Mouse (Mus musculus) heart, postnatal 36 days (tissue): ENCODE results near the gene Wipf2. TPM values are rescaled to one million over a fixed set of nuclear protein-coding genes. Genes with fewer than 3 reads are reported as not detected.

Experiments used
- DNase-seq, 2 experiments: peaks; one replicate each; pipeline ENCODE4 v3.0.0; 2021 to 2022
- intact Hi-C: fragments of 180-260 bp; cut with DNase I; formaldehyde crosslinking; loops from one replicate; pipeline ENCODE4 v1.15.1; 2025
- total RNA-seq, 2 experiments: library from RNA; stranded (reverse); gene quantifications; 2 replicates each; pipeline ENCODE4 v1.2.3; 2021

The Wipf2 gene
- total RNA-seq, 2 experiments from 2014 or later, result 8.1 to 10.2 TPM

DNA sequence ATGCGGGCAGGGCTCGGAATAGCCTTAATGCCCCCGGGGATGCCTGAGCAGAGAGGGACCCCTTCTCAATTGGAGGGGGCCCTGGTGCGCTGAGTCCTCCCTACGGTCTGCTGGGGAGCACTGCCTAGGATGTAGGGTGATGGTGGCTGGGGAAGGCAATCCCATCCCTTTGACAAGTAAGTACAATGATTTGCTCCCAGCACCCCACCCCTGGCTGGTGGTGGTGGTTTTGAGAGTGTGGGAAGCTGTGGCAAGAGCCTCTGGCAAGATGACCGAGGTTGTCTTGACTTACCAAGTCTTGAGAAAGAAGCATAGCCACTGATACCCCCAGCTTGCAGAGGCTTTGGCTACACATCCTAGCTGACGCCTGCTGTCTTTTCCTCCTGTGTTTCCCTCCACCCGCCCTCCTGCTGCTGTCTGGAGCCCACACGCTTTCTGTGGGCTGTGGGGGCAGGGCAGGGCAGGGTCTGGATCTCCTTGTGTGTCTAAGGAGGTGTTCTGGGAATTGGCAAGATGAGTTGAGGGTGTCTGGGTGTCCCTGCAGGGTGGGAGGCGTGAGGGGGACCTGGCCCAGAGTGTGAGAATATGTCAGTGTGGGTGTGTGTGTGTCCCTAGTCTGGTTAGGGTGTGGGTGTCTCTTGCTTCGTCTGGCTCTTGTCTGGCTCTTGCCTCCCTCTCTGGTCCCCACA lies 76.7 kb downstream of the Wipf2 start:
- intact Hi-C loops, result no loop called here
- peak in 1 of 2 experiments; percentile 19 for DNase-seq

DNA sequence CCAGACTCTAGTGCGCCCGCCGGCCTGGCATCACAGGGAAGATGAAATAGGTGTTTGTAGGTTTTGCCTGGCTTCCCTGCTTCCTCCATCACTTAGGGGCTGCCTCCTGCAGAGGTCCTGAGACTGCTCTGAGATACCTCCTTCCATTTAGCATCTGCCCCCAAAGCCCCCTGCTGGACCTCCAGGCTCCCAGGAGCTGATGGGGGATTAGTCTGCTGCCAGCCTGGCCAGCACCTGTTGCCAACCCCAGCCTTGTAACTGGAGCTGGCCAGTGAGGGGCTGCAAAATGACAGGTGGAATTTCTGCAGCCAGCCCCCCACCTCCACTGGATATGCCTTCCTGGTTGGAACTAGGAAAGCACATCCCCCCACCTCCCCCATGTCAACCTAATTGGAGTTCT lies 77.3 kb downstream of the Wipf2 start:
- intact Hi-C loops, result no loop called here
- peak; percentile 17 to 29 for DNase-seq

DNA sequence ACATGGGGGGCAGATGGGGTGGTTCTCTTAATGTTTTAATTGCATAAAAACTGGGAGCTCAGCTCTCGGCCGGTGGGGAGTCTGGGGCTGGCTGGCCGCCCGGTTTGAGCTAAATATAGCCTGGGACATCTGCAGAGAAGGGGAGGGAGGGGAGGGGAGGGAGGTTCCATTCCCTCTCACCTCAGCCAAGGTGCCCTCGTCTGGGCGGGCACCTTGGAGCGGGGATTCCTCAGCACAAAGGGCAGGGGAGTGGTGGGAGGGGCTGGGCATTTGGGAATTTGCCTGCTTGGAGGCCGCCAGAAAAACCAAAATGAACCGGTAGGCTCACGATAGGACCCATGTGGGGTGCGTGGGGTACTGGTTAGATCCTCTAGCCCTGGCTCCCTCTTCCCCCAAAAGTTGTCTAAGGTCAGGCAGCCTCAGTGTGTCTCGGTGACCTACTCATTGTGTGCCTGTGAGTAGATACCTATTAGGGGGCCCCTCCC lies 77.9 kb downstream of the Wipf2 start:
- intact Hi-C loops, result no loop called here
- peak in 1 of 2 experiments; percentile 74 for DNase-seq

DNA sequence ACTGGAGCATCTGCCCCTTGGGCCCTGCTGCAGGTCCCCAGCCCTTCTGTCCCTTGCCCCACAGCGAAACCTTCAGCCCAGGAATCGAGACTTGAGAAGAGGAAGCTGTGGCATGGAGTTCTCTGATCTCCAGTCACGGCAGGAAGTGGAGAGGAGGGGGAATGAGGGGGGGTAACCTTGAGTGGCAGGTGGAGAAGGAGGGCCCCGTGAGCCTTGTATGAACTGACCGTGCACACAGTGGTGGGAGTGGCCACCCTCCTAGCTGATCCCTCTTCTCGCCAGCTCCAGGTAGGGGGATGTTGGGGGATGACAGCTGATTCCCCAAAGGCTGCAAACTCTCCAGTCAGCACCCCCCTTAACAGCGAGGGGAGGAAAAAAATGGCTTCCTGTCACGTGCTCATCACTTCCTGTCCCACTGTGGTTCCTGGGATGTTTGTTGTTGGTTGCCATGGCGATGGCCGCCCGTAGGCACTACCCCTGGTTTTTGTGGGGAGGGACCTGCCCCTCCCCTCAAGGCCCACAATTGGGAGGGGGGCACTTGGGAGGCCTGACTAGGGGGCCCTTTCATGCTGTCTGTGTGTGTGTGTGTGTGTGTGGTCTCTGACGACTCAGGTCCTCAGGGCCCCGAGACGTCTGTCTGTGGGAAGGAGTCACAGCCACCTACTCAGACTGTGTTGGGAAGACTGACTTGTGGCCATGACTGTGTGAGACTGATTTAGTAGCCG lies 78.5 kb downstream of the Wipf2 start:
- intact Hi-C loops, result loop anchor here (1.0 kb wide), 1 partner anchor 21 kb away; no protein-coding TSS in a partner anchor
- DNase-seq, result peak in 1 of 2 experiments; percentile 84

DNA sequence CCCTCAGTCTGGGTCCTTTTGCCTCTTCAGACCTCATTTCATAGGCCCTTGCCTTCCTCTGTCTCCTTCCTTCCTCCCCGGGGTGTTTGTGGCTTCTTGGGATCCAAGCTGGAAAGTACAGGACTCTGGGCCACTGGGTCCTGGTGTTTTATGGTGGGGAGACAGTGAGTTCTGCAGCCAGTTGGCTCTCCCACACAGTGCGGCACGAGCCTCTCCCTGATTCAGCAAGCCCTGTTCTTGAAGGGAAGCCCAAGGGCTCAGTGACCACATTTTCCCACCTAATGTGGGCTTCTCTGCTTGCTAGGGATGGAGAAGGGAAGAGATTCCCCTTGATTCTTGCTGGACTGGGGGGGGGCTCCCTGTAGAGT lies 79.1 kb downstream of the Wipf2 start:
- peak; percentile 60 to 78 for DNase-seq
- intact Hi-C loops, result loop anchor here (1.0 kb wide), 1 partner anchor 21 kb away; no protein-coding TSS in a partner anchor

DNA sequence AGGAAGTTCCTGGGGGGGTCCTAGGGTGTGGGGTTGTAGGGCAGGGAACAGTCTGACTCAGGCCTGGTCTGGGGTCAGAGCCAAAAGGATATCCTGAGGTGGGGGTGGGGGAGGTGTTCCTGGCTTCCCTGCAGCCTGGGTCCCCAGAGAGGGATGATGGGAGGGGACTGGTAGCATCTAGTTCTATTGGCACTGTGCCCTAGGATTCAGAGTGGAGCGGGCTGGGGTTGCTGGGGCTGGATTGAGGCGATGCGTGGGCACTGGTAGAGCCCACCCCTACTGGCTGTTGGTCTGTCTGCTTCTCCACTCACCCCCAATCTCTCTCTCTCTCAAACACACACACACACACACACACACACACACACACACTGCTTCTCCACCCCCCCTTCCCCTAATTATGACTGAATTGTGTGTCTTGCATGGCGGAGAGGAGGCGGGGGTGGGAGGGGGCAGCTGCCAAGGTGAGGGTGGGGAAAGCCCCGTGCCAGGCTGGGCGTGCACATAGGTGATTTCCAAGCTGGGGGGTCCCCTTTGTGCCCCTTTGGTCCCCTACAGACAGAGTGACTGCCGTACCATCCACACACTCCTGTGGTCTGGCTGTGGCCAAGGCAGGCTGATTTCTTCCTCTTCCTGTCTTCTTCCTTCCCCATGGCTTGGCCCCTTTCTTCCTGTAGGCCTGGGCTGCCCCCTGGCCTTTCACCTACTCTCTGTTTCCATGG lies 79.6 kb downstream of the Wipf2 start:
- DNase-seq, result peak; percentile 68 to 76
- intact Hi-C loops, result loop anchor here (1.0 kb wide), 1 partner anchor 20 kb away; no protein-coding TSS in a partner anchor

DNA sequence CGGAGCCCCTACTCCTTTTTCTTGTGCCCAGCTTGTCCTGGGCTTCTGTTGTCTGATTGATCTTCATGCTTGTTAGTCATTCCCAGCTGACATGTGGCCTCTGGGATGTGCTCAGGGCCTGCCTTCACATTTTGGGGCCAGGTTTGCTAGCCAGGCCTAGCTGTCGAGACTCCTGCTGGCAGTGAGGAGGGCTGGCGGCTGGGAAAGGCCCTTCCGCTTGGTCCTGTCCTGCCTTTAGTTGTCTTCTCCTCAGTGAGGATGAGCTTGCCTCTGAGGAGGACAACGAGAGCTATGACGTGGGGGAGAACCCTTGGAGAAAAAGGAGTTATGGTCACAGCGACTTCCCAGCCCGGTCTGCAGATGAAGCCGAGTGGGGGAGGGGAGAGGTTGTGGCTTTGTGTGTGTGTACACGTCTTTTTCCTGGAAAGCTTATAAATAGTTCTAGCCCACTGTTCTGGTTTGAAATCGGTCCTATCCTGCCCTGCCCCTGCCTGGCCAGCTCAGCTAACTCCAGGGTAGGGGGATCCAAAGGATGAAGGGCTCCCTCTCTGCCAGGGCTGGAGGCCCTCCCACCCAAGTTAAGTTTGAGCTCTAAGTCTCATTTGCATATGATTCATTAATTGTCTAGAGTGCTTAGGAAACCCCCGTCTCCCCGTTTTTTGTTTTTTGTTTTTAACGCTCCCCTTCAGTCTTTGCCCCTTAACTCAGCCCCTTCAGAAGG lies 80.5 kb downstream of the Wipf2 start:
- intact Hi-C loops, result no loop called here

DNA sequence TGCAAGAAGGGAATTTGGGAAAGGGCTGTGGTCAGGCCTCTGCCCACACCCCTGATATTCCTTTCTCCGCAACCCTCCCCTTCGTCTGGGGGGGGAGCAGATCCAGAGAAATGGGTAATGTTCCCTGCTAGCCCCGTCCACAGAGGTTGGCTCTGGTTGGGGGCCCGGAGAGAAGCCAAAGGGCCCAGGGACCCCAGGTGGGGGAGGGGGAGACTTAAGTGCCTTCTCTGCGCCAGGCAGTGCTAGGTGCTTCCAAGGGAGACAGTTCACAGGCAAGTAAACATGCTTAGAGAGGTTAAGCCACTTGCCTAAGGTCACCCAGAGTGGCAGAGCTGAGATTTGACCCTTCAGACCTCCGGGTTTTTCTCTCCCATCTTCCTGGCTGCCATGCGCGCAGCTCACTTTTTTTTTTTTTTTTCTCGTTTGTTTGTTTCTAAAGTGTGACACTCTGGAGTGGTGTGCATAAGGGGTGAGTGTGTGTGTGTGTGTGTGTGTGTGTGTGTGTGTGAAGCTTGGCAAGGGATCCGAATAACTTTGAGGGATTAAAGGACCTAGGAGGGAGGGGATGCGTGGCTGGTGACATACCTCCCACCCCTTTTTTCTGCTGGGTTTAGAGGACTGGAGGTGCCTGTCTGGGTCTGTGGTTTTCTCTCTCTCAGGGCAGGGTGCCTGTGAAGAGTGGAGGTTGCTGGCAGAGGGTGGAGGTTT lies 81.6 kb downstream of the Wipf2 start:
- intact Hi-C loops, result no loop called here
- DNase-seq, result no peak

More for the DNA sequence above, 80.5 kb downstream of the Wipf2 start:
- peak in 1 of 2 experiments; percentile 59 for DNase-seq

DNA sequence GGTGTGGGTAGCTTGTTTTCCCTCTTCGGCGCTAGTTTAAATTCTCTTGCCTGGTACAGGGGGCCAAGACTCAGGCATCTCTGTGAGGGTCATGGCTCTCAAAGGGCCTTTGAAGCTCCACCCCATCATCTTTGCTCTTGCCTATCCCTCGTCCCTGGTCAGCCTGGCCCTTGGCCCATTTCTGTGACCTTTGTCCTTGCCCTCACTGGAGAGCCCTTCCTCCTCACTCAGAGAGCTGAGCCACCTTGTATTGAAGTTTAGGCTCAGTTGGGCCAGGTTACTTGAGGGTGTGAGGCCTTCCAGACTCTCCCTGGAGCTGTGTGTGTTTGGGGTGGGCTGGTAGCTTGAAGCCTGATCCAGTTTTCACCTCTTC lies 82.2 kb downstream of the Wipf2 start:
- DNase-seq, result peak in 1 of 2 experiments; percentile 15
- intact Hi-C loops, result no loop called here

DNA sequence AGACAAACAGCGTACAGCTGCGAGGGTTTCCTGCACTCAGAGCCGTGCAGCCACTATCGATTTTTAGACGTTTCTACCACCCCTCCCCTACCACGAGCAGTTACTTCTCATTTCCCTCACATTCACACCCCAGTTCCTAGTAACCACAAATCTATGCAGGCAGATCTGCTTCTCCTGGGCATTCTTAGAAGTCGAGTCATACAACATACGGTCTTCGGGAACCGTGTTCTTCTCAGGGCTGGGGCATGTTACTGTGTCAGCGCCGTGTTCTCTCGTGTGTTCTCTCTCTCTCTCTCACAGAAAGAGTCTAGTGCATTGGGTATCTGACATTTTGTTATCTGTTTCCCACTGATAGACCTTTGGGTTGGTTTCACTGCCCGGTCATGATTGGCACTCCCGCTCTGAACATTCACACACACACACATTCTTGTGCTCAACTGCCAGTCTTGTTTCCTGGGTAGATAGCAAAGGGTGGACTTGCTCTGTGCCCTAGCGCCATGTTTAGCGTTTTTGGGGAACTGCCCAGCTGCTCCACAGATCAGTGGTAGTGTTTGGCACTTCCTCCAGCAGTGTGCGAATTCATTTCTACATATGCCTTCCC lies 84.6 kb downstream of the Wipf2 start:
- no peak for DNase-seq
- intact Hi-C loops, result no loop called here

DNA sequence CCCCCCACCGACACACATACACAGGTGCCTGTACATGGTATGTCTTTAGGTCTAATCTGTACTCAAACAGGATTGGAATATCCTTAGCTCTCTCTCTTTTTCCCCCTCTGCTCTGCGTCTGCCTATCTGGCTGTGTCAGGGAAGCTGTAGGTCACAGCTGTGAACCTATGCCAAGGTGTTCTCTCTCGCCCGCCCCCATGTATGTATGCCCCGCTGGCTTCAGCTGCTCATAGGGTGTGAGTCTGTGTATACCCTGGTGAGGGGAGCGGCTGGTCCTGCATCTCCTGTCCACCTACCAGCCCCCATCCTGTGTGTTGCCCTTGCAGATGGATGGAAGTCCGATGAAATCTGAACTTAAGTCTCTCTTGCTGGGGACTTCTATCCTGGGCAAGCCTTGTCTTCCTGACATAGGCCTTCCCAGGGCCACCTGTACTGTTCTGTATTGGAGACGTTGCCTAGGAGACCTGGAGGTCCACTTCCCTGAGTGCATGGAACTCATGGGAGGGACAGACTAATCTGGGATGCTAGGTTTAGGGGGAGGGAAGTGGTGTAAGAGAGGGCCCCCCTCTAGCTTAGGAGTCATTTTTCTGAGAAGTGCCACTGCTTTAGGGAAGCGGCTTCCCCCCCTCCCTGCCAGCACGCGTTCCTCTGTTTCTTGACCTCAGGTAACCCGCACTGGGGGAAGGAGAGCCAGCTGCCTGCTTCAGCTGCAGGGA lies 86.0 kb downstream of the Wipf2 start:
- intact Hi-C loops, result no loop called here
- no peak for DNase-seq

DNA sequence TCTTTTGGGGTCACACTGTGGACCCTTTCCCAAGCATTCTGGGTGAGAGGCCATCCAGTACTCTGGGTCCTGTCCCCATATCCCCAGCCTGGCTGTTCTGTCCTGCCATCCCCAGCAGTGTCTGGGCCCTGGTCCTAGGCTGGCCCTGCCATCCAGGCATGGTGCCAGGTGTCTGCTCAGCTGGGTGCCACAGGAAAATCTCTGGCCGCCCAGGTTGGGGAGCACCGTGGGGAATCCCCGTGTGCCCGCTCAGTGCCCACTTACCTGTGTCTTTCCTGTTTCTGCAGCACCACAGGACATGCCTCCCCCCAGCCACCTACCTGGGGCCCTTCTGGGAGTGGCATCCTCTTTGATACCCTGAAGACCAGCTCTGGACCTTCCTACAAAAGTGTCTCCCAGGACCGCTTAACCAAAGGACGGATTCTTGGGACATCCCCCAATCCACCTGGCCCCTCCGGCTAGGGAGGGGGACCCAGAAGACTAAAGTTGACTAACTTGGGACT lies 86.6 kb downstream of the Wipf2 start:
- DNase-seq, result no peak
- intact Hi-C loops, result loop anchor here (2.0 kb wide), 1 partner anchor 19 kb away; no protein-coding TSS in a partner anchor

DNA sequence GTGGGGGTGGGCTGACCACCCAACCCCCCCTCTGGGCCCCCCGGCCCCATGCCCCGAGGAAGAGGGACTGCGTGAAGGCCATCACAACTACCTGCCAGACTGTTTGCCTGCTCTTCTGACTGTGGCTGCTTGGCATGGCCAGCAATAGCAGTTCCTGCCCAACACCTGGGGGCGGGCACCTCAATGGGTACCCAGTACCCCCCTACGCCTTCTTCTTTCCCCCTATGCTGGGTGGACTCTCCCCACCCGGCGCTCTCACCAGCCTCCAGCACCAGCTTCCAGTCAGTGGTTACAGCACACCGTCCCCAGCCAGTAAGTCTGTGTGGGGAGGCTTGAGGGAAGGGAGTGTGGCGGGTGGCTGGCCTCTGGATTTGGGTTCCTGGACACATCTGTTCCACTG lies 87.0 kb downstream of the Wipf2 start:
- intact Hi-C loops, result loop anchor here (2.0 kb wide), 1 partner anchor 20 kb away; no protein-coding TSS in a partner anchor
- no peak for DNase-seq

DNA sequence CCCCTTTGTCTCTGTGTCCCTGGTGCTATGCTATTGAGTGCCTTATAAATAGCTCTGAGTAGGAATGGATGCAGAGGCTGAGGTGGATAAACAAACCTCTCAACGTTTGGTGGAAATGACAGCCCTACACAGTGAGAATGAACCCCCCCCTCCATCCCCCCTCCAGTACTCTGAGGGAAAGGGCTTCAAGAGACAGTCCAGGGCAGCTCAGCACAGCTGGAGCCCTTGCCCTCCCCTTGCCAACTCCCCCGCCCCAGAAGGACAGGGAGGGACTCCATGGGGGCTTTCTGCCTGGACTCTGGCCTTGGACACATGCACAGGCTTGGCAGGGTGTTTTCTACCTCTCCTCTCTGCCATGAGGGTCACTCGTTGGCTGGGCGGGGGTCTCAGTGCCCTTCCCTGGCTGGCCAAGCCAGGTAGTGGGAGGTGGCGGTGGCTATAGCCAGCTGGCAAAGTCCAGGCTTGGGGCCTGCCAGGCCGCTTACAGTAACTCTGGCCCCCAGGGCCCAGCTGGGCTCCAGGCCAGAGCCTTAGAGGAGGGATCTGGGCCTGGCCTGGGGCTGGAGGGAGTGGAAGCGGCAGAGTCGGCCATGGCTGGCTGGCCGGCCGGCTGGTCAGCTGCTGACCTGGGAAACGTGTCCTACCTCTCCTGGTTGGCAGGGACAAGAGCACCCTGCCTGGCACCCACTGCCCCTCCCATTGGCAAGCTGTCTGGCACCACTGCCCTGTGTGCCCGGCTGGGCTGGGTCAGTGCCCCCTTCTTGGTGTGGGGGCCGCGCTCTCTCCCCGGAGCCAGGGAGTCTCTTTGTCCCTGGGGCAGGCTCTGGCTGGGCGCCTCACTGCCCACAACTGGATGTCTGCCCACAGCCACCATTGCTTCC lies 87.8 kb downstream of the Wipf2 start:
- intact Hi-C loops, result loop anchor here (2.0 kb wide), 1 partner anchor 20 kb away; no protein-coding TSS in a partner anchor
- DNase-seq, result peak; percentile 92 to 96

DNA sequence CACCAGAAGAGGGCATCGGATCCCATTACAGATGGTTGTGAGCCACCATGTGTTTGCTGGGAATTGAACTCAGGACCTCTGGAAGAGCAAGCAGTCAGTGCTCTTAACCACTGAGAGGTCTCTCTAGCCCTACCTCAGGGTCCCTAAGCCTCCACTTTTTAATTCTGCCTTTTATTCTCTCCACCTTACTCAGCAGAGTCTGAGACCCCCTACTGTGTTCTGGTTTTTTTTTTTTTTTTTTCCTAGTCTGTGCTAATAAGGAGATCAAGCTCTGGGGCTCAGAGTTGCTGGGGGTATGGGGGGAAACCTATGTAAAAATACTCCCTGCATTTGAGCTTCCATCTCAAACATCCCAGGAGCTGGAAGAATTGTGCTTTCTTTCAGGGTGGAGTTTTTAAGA lies 88.7 kb downstream of the Wipf2 start:
- no peak for DNase-seq
- intact Hi-C loops, result no loop called here

DNA sequence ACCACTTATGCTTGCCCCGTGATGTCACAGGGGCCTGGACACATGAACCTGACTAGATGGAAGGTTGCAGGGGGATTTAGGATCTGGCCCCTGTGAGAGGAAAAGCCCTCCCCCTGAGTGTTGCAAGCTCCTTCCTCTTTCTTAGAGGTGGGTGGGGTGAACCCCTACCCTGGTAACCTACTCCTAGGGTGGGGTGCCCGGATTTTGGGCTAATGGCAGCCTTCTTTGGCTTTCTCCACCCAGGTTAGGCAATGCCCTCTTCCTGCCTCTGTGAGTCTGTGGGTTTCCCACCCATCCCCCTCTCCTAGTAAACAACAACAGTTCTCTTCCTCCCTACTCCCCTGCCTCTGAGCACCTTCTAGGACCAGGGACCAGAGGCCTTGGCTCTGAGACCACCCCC lies 89.3 kb downstream of the Wipf2 start:
- DNase-seq, result no peak
- intact Hi-C loops, result no loop called here

DNA sequence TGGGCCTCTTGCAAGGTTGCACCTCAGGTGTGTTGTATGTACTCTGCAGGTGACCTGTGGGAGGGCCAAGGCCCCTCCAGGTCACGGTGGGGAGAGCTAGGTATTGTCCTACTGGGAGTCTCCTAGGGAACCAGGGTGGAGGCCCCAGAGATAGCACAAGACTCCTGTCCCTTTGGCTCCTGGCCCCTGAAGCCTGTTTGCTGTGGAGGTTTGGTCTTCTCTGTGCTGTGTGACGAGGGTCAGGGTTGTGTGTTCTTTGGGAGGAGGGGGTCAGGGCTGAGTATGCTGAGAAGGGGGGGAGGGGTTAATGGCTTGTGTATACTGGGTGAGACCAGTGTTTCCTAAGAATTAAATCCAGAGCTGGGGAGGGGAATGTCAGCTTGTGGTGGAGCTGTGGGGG lies 89.9 kb downstream of the Wipf2 start:
- no peak for DNase-seq
- intact Hi-C loops, result no loop called here
